Mouse (Mus musculus): ENCODE results near the gene Fgfr2. TPM values are rescaled to one million over a fixed set of nuclear protein-coding genes. Genes with fewer than 3 reads are reported as not detected.

Fgfr2 gene
- polyA plus RNA-seq, 1 experiment from 2014 or later = 92.5 TPM

DNA sequence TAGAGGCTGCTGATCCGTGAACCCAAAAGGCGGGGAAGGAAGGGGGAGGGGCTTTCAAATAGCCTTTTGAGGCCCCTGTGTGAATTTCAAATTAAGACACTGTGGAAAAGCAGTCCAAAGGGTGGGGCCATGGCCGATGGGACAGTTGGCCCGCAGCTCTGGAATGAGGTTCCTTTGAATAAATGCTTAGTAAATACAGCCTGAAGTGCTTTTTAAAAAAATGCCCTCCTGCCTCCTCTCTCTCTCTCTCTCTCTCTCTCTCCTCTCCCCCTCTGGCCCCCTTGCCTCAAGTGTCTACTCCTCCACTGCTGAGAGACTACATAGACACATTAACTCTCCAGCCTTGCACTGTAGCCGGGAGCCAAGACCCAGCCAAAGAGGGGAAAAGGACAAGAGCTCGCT, 2917.0 kb downstream of the Fgfr2 start:
- peak; percentile 14 for DNase-seq (ENCODE audit: low spot score)
- H3K4me3 ChIP-seq = peak overlapping the region; percentile 11; the same call in 1 of the 2 replicates
- whole genome bisulfite sequencing = 34% methylated on average over 6 of the region's 6 CpGs
- H3K36me3 ChIP-seq = peaks cover 55% of the 10 kb centered on the region
- H3K4me1 ChIP-seq (replicated peaks) = peaks cover 63% of the 10 kb centered on the region
- H3K9me3 ChIP-seq = no peaks in the 10 kb centered on the region
- peak overlapping the region; percentile 17; the same call in 1 of the 2 replicates for H3K27ac ChIP-seq
- no peaks in the 10 kb centered on the region for H3K27me3 ChIP-seq (ENCODE audit: insufficient read depth, poor library complexity, severe bottlenecking)

DNA sequence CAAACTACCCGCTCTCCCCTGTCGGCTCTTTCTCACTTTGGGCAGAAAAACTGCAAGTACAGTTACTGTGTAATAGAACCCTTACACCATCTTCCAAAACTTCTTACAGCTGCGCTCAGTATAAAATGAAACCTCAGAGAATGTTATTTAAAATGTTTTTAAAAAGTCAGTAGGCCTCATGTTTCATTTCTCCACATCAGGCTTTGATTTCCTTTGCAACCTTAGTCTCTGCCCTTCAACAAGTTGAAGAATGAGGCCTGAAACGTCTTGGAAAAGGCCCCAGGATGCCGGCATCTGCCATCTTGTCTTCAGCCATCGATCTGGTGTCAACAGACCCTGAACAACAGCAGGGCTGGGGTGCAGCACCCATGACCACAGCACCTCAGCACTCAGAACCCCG, 2918.0 kb downstream of the Fgfr2 start:
- Histone ChIP-seq H3K27ac (no peak overlapping the region), H3K36me3 (peaks cover 59% of the 10 kb centered on the region), H3K27me3 (ENCODE audit: insufficient read depth, poor library complexity, severe bottlenecking) (no peaks in the 10 kb centered on the region), H3K4me3 (no peak overlapping the region), H3K9me3 (no peaks in the 10 kb centered on the region), H3K4me1 (replicated peaks) (peaks cover 60% of the 10 kb centered on the region)
- no peak for DNase-seq (ENCODE audit: low spot score)
- WGBS = 86% methylated on average over 7 of the region's 7 CpGs

DNA sequence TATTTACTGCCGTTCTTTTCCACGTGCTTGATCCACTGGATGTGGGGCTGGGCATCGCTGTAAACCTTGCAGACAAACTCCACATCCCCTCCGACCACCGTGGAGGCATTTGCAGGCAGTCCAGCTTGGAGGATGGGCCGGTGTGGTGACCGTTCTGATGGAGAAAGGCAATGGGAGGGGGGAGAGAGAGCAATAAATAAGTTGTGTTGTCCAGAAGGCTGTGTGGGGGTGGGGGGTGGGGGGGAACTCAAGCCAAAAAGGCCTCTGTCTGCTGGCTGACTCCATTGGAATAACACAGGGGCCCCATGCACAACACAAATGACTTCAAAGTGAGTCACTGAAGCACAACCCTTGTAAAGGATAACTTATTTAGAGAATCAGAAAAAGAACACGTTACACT, 2922.1 kb downstream of the Fgfr2 start:
- Histone ChIP-seq H3K4me3 (no peak overlapping the region), H3K9me3 (no peaks in the 10 kb centered on the region), H3K36me3 (peaks cover 81% of the 10 kb centered on the region), H3K27me3 (ENCODE audit: insufficient read depth, poor library complexity, severe bottlenecking) (no peaks in the 10 kb centered on the region), H3K4me1 (replicated peaks) (peaks cover 25% of the 10 kb centered on the region), H3K27ac (no peak overlapping the region)
- no peak for DNase-seq (ENCODE audit: low spot score)
- WGBS = 69% methylated on average over 8 of the region's 8 CpGs

DNA sequence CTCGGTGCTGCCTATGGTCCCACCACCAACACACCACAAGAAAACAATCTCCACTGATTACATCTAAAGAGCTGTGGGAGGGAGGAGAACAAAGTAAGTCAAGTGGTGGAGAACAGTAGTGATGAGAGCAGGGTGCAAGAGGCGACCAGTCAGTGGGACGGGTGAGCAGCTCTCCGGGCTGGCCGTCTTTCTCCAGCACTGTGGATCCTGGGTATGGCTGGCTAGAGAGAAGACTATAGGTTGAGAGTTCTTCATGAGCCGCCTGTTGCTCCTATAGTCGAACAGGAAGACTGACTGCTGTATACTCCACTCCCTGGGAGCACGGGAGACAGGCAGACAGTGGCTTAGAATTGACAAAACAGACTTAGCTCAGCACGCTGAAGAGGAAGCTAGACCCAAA, 2923.2 kb downstream of the Fgfr2 start:
- Histone ChIP-seq H3K4me3 (no peak overlapping the region), H3K9me3 (no peaks in the 10 kb centered on the region), H3K27me3 (ENCODE audit: insufficient read depth, poor library complexity, severe bottlenecking) (no peaks in the 10 kb centered on the region), H3K36me3 (peaks cover 85% of the 10 kb centered on the region), H3K4me1 (replicated peaks) (peaks cover 21% of the 10 kb centered on the region; the same call in 1 of the 2 replicates), H3K27ac (no peak overlapping the region)
- WGBS = 88% methylated on average over 9 of the region's 9 CpGs
- DNase-seq (ENCODE audit: low spot score) = no peak

DNA sequence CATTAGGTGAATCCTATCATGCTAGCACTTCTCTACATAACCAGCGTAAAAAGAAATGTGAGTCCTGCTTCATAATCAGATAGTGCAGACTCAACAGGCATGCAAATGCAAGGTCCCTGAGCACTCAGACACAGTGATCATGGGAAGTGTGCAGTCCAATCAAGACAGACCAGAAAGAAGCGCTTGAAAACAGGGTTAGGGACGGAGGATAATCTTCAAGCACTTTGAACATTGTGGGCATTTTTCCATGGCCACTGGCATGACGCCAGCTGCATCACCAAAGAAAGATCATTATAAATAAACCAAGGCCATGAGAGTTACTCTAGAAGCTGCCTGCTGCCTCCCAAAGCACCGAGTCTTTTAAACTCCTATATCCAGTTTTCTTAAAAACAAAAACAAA, 2923.8 kb downstream of the Fgfr2 start:
- WGBS = 94% methylated on average over 5 of the region's 5 CpGs
- H3K27ac ChIP-seq = no peak overlapping the region
- H3K4me1 ChIP-seq (replicated peaks) = peaks cover 21% of the 10 kb centered on the region; the same call in 1 of the 2 replicates
- H3K36me3 ChIP-seq = peaks cover 87% of the 10 kb centered on the region
- H3K4me3 ChIP-seq = no peak overlapping the region
- no peaks in the 10 kb centered on the region for H3K27me3 ChIP-seq (ENCODE audit: insufficient read depth, poor library complexity, severe bottlenecking)
- DNase-seq (ENCODE audit: low spot score) = no peak
- no peaks in the 10 kb centered on the region for H3K9me3 ChIP-seq

DNA sequence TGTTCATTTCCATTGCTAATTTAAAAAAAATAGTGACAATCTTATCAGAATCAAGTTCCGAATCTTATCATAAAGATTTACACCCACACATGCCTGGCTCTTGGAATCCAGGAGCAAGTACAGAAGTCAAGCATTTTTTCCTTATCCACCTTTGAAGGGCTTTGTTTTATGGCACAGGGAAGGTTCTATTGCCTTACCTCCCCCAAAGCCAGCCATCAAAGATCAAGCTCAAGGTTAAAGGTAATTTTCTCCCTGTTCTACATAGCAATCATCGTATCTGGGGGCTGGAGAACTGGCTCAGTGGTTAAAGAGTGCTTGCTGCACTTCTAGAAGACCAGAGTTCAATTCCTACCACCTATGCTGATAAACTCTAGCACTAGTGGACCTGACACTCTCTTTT, 2928.1 kb downstream of the Fgfr2 start:
- peaks cover 94% of the 10 kb centered on the region for H3K36me3 ChIP-seq
- WGBS = 92% methylated on average over 2 of the region's 2 CpGs

DNA sequence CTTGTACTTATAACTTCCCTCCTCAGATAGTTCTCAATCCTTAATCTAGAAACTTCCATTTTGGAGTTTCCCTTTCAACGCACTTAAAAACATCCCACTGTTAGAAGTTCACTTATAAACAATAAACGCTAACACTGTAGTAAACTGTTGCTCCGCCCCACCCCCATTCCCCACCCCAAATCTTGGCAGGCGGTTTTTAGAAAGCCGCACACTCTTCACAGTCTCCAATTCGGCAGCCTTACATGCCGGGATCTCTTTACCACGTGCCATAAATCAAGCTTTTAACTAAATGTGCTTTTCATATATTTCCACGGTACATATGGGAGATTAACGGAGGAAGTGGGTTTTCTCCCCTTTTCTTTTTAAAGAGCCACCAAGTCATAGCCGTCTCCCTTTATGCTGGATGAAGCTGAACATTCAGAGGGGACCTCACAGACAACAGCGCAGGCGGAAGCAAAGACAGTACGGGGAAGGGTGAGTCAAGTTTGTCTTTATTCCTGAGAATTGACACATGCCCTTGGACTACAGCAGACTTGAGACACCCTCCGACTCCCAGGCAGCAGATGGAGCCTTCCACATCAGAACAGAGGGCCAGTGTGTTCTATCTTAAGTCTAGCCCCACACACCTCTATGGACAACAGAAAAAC, 2932.7 kb downstream of the Fgfr2 start:
- no peak overlapping the region for H3K4me3 ChIP-seq
- DNase-seq (ENCODE audit: low spot score) = no peak
- no peaks in the 10 kb centered on the region for H3K27me3 ChIP-seq (ENCODE audit: insufficient read depth, poor library complexity, severe bottlenecking)
- 76% methylated on average over 15 of the region's 15 CpGs for WGBS
- peaks cover 96% of the 10 kb centered on the region for H3K36me3 ChIP-seq
- H3K4me1 ChIP-seq (replicated peaks) = 0 out of 2 replicates have a peak, but pooled peaks cover 3% of the 10 kb centered on the region
- H3K9me3 ChIP-seq = no peaks in the 10 kb centered on the region
- no peak overlapping the region for H3K27ac ChIP-seq

More for the DNA sequence above, 2928.1 kb downstream of the Fgfr2 start:
- peaks cover 14% of the 10 kb centered on the region; the same call in 1 of the 2 replicates for H3K4me1 ChIP-seq (replicated peaks)
- no peak for DNase-seq (ENCODE audit: low spot score)
- H3K27ac ChIP-seq = no peak overlapping the region
- no peaks in the 10 kb centered on the region for H3K27me3 ChIP-seq (ENCODE audit: insufficient read depth, poor library complexity, severe bottlenecking)
- H3K4me3 ChIP-seq = no peak overlapping the region
- H3K9me3 ChIP-seq = no peaks in the 10 kb centered on the region

DNA sequence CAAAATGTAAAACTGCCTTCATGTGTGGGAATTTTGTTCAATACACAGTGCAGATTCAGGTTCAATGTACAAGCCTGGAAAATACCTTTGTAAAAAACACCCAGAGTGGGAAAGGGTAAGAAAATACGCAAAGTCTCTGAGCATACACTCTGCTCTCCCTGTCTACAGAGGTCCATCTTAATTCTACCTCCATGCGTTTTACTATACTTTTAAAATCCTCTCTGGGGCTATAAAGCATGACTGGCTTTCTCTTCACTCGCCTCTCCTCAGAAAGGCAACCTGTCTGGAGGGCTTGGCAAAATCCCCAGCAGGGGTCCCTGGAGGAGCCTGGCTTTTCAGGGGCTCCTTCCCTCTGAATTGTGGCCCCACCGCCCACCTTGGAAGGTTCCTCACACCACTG, 2933.2 kb downstream of the Fgfr2 start:
- H3K27me3 ChIP-seq (ENCODE audit: insufficient read depth, poor library complexity, severe bottlenecking) = 0 out of 2 replicates have a peak, but pooled peaks cover 3% of the 10 kb centered on the region
- no peaks in the 10 kb centered on the region for H3K9me3 ChIP-seq
- WGBS = 84% methylated on average over 4 of the region's 4 CpGs
- DNase-seq (ENCODE audit: low spot score) = no peak
- H3K36me3 ChIP-seq = peaks cover 96% of the 10 kb centered on the region
- 0 out of 2 replicates have a peak, but pooled peaks cover 5% of the 10 kb centered on the region for H3K4me1 ChIP-seq (replicated peaks)
- no peak overlapping the region for H3K4me3 ChIP-seq
- no peak overlapping the region for H3K27ac ChIP-seq

DNA sequence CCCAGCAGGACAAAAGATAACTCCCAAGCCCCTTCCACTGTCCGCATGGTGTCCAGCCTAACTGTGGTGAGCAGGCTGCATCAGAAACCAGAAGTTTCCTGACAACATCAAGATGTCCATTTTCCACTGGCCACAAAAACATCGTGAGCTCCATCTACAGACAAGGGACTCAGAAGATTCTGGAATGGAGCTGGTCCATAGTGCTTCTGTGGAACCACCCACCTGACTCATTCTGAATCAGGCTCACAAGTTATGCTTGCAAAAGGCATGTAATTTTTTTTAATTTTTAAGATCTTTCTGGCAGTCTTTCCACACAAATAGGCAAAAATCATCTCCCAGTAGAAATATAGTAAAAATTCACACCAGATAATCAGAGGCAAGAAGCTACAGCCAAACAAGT, 2935.0 kb downstream of the Fgfr2 start:
- Histone ChIP-seq H3K4me3 (no peak overlapping the region), H3K9me3 (no peaks in the 10 kb centered on the region), H3K27me3 (ENCODE audit: insufficient read depth, poor library complexity, severe bottlenecking) (0 out of 2 replicates have a peak, but pooled peaks cover 6% of the 10 kb centered on the region), H3K36me3 (peaks cover 95% of the 10 kb centered on the region), H3K27ac (no peak overlapping the region), H3K4me1 (replicated peaks) (peaks cover 17% of the 10 kb centered on the region; the same call in 1 of the 2 replicates)
- DNase-seq (ENCODE audit: low spot score) = no peak
- WGBS = 87% methylated on average over 2 of the region's 2 CpGs

DNA sequence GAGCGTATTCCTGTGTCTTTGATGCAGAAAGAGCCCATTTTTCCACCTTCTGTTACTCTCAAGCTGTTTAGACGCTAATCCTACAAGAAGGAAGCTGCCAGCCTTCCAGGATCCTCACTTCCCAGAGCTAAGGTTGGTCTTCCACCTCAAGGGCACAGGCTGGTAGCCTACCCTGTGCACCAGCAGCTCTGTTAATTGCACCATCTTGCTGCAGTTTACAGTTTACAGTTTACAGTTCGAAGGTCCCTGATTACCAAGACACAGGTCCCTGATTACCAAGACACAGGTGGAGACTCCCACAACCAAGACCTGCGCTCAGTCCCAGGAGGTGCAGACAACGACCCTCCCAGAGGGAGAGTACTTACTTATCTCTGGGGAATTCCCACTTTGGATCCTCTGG, 2938.3 kb downstream of the Fgfr2 start:
- peaks cover 33% of the 10 kb centered on the region for H3K4me1 ChIP-seq (replicated peaks)
- peaks cover 85% of the 10 kb centered on the region for H3K36me3 ChIP-seq
- no peak for DNase-seq (ENCODE audit: low spot score)
- no peak overlapping the region for H3K4me3 ChIP-seq
- 88% methylated on average over 5 of the region's 5 CpGs for WGBS
- H3K27me3 ChIP-seq (ENCODE audit: insufficient read depth, poor library complexity, severe bottlenecking) = 0 out of 2 replicates have a peak, but pooled peaks cover 6% of the 10 kb centered on the region
- no peak overlapping the region for H3K27ac ChIP-seq
- H3K9me3 ChIP-seq = no peaks in the 10 kb centered on the region

DNA sequence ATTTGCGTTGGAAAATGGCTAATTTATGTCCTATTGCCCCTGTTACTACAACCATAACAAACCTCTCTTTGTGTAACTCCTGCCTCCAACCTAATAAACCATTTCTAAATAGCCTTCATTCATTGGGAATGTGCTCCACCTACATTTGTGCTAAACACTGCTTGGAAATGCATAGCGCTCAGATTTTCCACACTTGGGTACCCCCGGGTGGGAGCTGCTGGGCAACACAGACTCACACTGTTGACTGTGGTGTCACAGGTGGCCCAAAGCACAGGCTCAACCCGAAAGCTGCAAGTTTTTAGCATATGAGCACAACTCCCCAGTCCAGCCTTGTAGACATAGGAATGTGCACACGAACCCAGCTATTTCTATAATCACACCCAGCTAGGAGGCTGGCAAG, 2939.2 kb downstream of the Fgfr2 start:
- Histone ChIP-seq H3K27me3 (ENCODE audit: insufficient read depth, poor library complexity, severe bottlenecking) (0 out of 2 replicates have a peak, but pooled peaks cover 6% of the 10 kb centered on the region), H3K9me3 (no peaks in the 10 kb centered on the region), H3K27ac (no peak overlapping the region), H3K4me1 (replicated peaks) (peaks cover 33% of the 10 kb centered on the region), H3K36me3 (peaks cover 84% of the 10 kb centered on the region), H3K4me3 (no peak overlapping the region)
- WGBS = 69% methylated on average over 5 of the region's 5 CpGs
- no peak for DNase-seq (ENCODE audit: low spot score)

DNA sequence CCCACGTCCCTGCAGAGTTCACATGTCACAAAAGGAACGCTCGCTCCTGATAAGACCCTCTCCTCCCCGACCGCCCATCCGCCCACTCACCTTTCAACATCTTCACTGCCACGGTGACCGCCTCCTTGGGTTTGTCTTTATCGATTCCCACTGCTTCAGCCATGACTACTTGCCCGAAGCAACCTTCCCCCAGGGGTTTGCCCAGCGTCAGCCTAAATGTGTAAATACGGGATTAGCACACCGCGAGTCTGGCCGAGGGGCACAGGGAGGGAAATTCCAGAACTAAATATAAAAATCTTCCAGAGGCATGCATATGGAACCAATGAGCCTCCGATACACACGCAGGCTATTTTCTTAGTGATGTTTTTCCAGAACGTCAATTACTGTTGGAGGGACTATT, 2940.6 kb downstream of the Fgfr2 start:
- peaks cover 33% of the 10 kb centered on the region for H3K4me1 ChIP-seq (replicated peaks)
- 15% methylated on average over 18 of the region's 18 CpGs for whole genome bisulfite sequencing
- peak overlapping the region; percentile 12; the same call in 1 of the 2 replicates for H3K4me3 ChIP-seq
- H3K36me3 ChIP-seq = peaks cover 84% of the 10 kb centered on the region
- DNase-seq (ENCODE audit: low spot score) = peak; percentile 65
- 0 out of 2 replicates have a peak, but pooled peaks cover 6% of the 10 kb centered on the region for H3K27me3 ChIP-seq (ENCODE audit: insufficient read depth, poor library complexity, severe bottlenecking)
- H3K9me3 ChIP-seq = no peaks in the 10 kb centered on the region
- H3K27ac ChIP-seq = peak overlapping the region; percentile 50

DNA sequence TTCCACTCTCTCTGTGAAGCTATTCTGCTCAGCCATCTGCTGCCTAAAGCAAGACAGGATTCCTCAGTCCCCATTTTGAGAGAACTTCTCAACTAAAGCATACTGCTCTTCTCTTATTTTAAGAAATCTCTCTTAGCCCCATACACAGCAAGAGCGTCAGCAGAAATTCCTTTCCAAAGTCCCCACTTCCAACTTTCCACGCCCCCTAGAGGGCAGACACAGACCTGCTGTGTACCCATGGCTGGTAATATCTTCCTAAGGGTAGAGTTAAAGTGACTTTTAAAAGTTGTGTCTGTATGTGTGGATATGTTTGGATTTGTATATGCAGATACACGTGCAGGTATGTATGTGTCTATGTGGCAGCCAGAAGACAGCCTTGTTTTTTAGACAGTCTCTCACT, 2944.2 kb downstream of the Fgfr2 start:
- Histone ChIP-seq H3K27me3 (ENCODE audit: insufficient read depth, poor library complexity, severe bottlenecking) (no peaks in the 10 kb centered on the region), H3K4me3 (no peak overlapping the region), H3K27ac (no peak overlapping the region), H3K4me1 (replicated peaks) (peaks cover 29% of the 10 kb centered on the region), H3K9me3 (no peaks in the 10 kb centered on the region), H3K36me3 (peaks cover 83% of the 10 kb centered on the region)
- 57% methylated on average over 3 of the region's 3 CpGs for WGBS
- peak; percentile 23 for DNase-seq (ENCODE audit: low spot score)

Measured in hindbrain, embryonic 10.5 days (tissue).